Comparison of ENCODE assay signal across 8 mouse cellular contexts in genomic region chr13:23432562-23433201, GRCm38 (mm10). TPM values are rescaled to one million over a fixed set of nuclear protein-coding genes. Genes with fewer than 3 reads are reported as not detected.
A peak's percentile ranks its signal among the peaks of the same experiment; 100 is the strongest.
DNase-seq lines count a peak whose midpoint lies in the region; ATAC-seq lines count a peak whose summit lies in the region.

No protein-coding gene starts in this region.

- DNase-seq in 3134 (ENCODE audit: extremely low read depth, insufficient read length, low spot score): peak; percentile 90
- peak; percentile 93 to 94 for DNase-seq in adrenal gland, postnatal 36 days
- peak; percentile 96 to 99 for DNase-seq in heart, adult 18-20 months
- peak; percentile 97 for DNase-seq in kidney, adult 18-20 months
- peak; percentile 97 for DNase-seq in midbrain, embryonic 14.5 days
- peak; percentile 87 for DNase-seq in spleen, adult 12 weeks (ENCODE audit: low spot score)

- peak overlapping the region; percentile 44 for H3K4me3 ChIP-seq in embryonic facial prominence, embryonic 12.5 days
- peak overlapping the region; percentile 51 for H3K4me3 ChIP-seq in limb, embryonic 12.5 days (replicated peaks)
- peak overlapping the region; percentile 53 for H3K4me3 ChIP-seq in midbrain, embryonic 14.5 days (replicated peaks; ENCODE audit: low read depth, low read length)

- peak overlapping the region; percentile 73 for H3K27ac ChIP-seq in embryonic facial prominence, embryonic 12.5 days
- H3K27ac ChIP-seq in limb, embryonic 12.5 days: peak overlapping the region; percentile 95
- H3K27ac ChIP-seq in midbrain, embryonic 14.5 days (replicated peaks; ENCODE audit: low read depth, low read length): 0 out of 2 replicates have a peak overlapping the region, but pooled peaks have one; percentile 15

- H3K4me2 ChIP-seq in embryonic facial prominence, embryonic 12.5 days (replicated peaks): peak overlapping the region; percentile 46
- H3K4me2 ChIP-seq in limb, embryonic 12.5 days: peak overlapping the region; percentile 58
- peak overlapping the region; percentile 50 for H3K4me2 ChIP-seq in midbrain, embryonic 14.5 days (ENCODE audit: low read length)

- WGBS in embryonic facial prominence, embryonic 12.5 days: under 1% methylated on average over 28 of the region's 28 CpGs
- WGBS in limb, embryonic 12.5 days: under 1% methylated on average over 28 of the region's 28 CpGs
- under 1% methylated on average over 28 of the region's 28 CpGs for WGBS in midbrain, embryonic 14.5 days

- no peaks in the 10 kb centered on the region for H3K9me3 ChIP-seq in embryonic facial prominence, embryonic 12.5 days
- no peaks in the 10 kb centered on the region for H3K9me3 ChIP-seq in limb, embryonic 12.5 days
- no peaks in the 10 kb centered on the region for H3K9me3 ChIP-seq in midbrain, embryonic 14.5 days (ENCODE audit: control insufficient read depth, low read length)

- H3K4me1 ChIP-seq in embryonic facial prominence, embryonic 12.5 days: peaks cover 16% of the 10 kb centered on the region
- H3K4me1 ChIP-seq in limb, embryonic 12.5 days (replicated peaks): peaks cover 19% of the 10 kb centered on the region
- 0 out of 2 replicates have a peak, but pooled peaks cover 10% of the 10 kb centered on the region for H3K4me1 ChIP-seq in midbrain, embryonic 14.5 days (ENCODE audit: control insufficient read depth, insufficient read depth, low read length)

- peak; percentile 92 for ATAC-seq in embryonic facial prominence, embryonic 12.5 days (ENCODE audit: insufficient number of reproducible peaks, insufficient read depth, low FRiP score, low TSS enrichment)
- peak; percentile 91 for ATAC-seq in limb, embryonic 12.5 days (ENCODE audit: insufficient number of reproducible peaks, insufficient read depth, low FRiP score, low TSS enrichment, low read depth)
- ATAC-seq in midbrain, embryonic 14.5 days (ENCODE audit: low FRiP score, low TSS enrichment): peak; percentile 91

- no peak overlapping the region; the same call in 1 of the 2 replicates for H3K9ac ChIP-seq in embryonic facial prominence, embryonic 12.5 days
- peak overlapping the region; percentile 37; the same call in 1 of the 2 replicates for H3K9ac ChIP-seq in limb, embryonic 12.5 days (replicated peaks)
- H3K9ac ChIP-seq in midbrain, embryonic 14.5 days (replicated peaks; ENCODE audit: low read length): no peak overlapping the region

- no peaks in the 10 kb centered on the region for H3K27me3 ChIP-seq in embryonic facial prominence, embryonic 12.5 days
- no peaks in the 10 kb centered on the region for H3K27me3 ChIP-seq in limb, embryonic 12.5 days
- H3K27me3 ChIP-seq in midbrain, embryonic 14.5 days (ENCODE audit: control insufficient read depth, insufficient read depth, low read length): no peaks in the 10 kb centered on the region

- no peaks in the 10 kb centered on the region for H3K36me3 ChIP-seq in embryonic facial prominence, embryonic 12.5 days
- H3K36me3 ChIP-seq in limb, embryonic 12.5 days: no peaks in the 10 kb centered on the region
- no peaks in the 10 kb centered on the region for H3K36me3 ChIP-seq in midbrain, embryonic 14.5 days (ENCODE audit: control insufficient read depth, insufficient read depth, low read length)

RNA-seq across cellular contexts. Expression of gene Abt1, which starts 9.0 kb away (rescaled TPM):
- total RNA-seq in adrenal gland, postnatal 36 days (2021): 1 to 10 TPM; 6.9 to 8.3 TPM
- polyA plus RNA-seq in embryonic facial prominence, embryonic 12.5 days (2016; fragmentation: Nextera tagmentation; extraction: Ambion mirVana): 12.9 and 13.9 TPM in 2 replicates
- 1 to 10 TPM; 4.6 to 4.7 TPM for total RNA-seq in heart, adult 18-20 months (2021)
- polyA plus RNA-seq in limb, embryonic 12.5 days (2016; fragmentation: Nextera tagmentation; extraction: Ambion mirVana): 14.4 and 15.2 TPM in 2 replicates
- polyA plus RNA-seq in midbrain, embryonic 14.5 days (2014; fragmentation: Nextera tagmentation; extraction: Ambion mirVana): 9.3 and 9.9 TPM in 2 replicates

RNA-seq across cellular contexts. Expression of gene Btn1a1, which starts 33.0 kb away (rescaled TPM):
- not detected for total RNA-seq in adrenal gland, postnatal 36 days (2021)
- 0.10 and 0.20 TPM in 2 replicates for polyA plus RNA-seq in embryonic facial prominence, embryonic 12.5 days (2016; fragmentation: Nextera tagmentation; extraction: Ambion mirVana)
- total RNA-seq in heart, adult 18-20 months (2021): not detected
- 0.10 and 0.12 TPM in 2 replicates for polyA plus RNA-seq in limb, embryonic 12.5 days (2016; fragmentation: Nextera tagmentation; extraction: Ambion mirVana)
- 0.09 TPM in 1 of 2 replicates, not detected in the other for polyA plus RNA-seq in midbrain, embryonic 14.5 days (2014; fragmentation: Nextera tagmentation; extraction: Ambion mirVana)

RNA-seq across cellular contexts. Expression of gene Btn2a2, which starts 56.0 kb away (rescaled TPM):
- not detected for total RNA-seq in adrenal gland, postnatal 36 days (2021)
- 1.6 TPM in 2 replicates for polyA plus RNA-seq in embryonic facial prominence, embryonic 12.5 days (2016; fragmentation: Nextera tagmentation; extraction: Ambion mirVana)
- not detected for total RNA-seq in heart, adult 18-20 months (2021)
- 1.8 and 1.9 TPM in 2 replicates for polyA plus RNA-seq in limb, embryonic 12.5 days (2016; fragmentation: Nextera tagmentation; extraction: Ambion mirVana)
- not detected in 2 replicates for polyA plus RNA-seq in midbrain, embryonic 14.5 days (2014; fragmentation: Nextera tagmentation; extraction: Ambion mirVana)

Comparison
In these comparisons a context has a peak if more than half of its experiments do, and no peak if none do; other contexts are left out.
1. Peak in every context shown above with its lines: DNase-seq, ATAC-seq, H3K4me3 ChIP-seq and H3K27ac ChIP-seq.
2. H3K27ac ChIP-seq: peak in every context shown above with its lines; median percentile 95 in limb, embryonic 12.5 days; 73 in embryonic facial prominence, embryonic 12.5 days; 15 in midbrain, embryonic 14.5 days.